Mouse (Mus musculus) gastrocnemius, postnatal 10 days (tissue): ENCODE data around the gene Slf1. TPM values are rescaled to one million over a fixed set of nuclear protein-coding genes. Genes with fewer than 3 reads are reported as not detected.

Source experiments
- total RNA-seq, 2 experiments: library from RNA; stranded (reverse); gene quantifications; 2 replicates each; pipeline ENCODE4 v1.2.3; 2021

Gene Slf1
- total RNA-seq, 2 experiments from 2014 or later: 8.4 to 10.5 TPM

Other genes starting within 250 kb of the Slf1 start
- 1 to 10 TPM; 4.8 to 5.9 TPM for gene 2210408I21Rik, start 67 bp upstream of the Slf1 start, total RNA-seq